Mouse (Mus musculus) T-cell, adult 2 months (primary cell): ENCODE measurements around the gene Slc41a3.

Experiments
- DNase-seq: peaks from one replicate; pipeline ENCODE4 v3.0.0; 2022; ENCODE audit warnings: low spot score

Gene Slc41a3

DNA sequence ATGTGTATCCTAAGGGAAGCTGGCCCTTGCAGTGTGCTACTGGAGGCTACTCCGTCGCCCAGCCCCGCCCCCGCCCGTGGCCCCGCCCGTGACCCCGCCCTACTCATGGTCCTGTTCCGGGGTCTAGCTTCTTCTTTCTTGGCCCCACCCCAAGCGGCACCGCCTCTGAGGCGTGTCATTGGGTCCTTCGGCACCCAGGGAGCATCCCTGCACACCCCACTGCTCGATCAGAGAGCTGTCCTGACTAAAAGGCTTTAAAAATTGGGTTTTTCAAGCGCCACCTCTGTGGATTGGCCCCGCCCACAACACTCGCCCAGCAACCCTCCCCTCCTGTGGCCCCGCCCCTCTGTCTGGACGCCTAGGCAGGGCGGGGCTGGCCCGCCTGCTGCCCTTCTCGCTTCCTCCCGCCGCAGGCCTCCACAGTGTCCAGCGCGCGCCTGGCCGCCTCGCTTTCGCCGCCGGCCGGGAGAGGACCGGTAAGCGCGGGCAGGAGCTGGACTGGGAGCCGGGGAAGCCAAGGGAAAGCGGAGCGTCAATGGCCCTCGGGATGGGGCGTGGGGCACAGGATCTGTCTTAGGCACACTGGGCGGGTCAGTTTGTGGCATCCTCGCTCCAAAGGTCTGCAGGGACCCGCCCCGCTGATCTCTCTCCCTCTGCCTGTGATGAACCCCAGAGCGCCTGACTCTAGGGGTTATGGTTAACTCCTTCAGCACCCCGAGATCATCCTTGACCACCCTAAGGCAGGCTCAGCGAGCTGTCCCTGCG lies at the start of gene Slc41a3:
Gene Slc41a3, plus strand, starts transcription at position 193 of the 765 bp plus-strand sequence.
- DNase-seq, result peak; percentile 69

DNA sequence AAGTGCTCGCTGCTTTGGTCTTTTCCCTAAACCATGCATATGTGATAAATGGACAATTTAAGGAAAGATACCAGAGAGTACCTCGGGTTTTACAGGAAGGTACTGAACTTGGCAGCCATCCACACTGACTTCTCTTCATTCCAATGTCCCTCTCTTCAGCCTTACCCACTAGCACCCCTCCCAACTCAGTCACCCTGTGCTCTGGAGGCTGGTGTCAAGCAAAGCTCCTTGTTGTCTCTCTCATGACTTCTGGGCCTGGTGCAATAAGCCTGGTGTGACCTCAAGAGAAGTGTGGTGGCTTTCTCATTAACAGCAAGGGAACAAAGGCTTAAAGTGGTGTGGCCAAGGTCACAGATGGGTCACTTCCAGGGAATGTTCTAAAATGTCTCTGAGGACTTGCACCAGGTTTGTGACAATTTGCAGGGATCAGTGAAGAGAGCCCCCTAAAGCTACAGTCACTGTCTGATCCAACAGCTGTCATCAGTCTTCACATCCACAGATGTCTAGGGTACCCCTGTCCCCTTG lies 47.9 kb upstream of the Slc41a3 start:
- DNase-seq, result no peak

DNA sequence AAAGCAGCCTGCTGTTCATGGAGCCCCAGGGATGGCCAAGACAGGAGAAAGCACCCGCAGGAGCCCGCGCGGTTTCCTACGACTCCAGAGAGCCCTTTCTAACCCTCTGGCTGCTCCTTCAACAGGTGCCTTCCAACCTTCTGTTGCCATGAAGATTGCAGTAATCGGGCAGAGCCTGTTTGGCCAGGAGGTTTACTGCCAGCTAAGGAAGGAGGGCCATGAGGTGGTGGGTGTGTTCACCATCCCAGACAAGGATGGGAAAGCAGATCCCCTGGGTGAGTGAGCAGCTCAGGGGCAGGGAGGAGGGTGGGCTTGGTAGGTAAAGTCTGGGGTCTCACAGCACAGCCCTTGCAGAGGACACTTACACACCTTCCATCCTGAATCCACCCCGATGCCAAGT lies 47.4 kb upstream of the Slc41a3 start:
- no peak for DNase-seq

DNA sequence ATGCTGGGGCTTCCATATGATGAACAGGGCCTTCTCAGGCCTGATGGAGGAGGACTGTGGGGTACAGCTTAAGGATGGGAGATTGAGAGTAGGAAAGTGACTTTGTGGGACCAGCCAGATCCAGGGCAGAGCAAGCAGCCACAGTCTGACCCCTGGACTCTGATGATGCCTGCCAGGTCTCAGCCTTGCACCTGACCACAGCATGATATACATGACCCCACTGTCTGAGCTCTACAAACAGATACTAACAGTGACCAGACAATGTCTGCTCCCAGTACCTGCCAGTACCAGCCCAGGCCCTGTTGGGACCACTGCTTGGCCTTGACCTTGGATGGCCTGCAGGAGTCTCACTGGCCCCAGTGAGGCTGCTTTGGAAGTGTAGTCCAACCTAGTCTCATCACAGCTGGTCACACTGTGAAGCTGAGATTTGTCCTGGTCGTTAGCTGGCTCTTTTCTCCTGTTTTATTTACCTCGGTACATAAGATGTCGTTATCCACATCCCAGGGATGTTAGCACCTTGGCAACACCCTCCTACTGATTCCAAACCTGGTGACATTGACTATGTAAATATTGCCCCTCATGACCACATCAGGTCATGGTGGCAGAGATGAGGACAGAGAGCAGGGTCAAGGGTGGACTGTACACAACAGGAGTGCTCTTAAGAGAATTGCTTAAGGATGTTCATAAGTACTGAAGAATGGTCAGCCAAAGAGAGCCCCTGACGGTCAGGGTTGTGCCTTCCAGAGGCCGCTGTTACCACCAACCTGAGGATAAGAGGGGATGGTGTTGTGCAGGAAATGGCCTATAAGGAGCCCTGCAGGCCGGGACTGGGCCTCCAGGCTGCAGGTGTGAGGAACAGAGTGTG lies 46.5 kb upstream of the Slc41a3 start:
- no peak for DNase-seq

DNA sequence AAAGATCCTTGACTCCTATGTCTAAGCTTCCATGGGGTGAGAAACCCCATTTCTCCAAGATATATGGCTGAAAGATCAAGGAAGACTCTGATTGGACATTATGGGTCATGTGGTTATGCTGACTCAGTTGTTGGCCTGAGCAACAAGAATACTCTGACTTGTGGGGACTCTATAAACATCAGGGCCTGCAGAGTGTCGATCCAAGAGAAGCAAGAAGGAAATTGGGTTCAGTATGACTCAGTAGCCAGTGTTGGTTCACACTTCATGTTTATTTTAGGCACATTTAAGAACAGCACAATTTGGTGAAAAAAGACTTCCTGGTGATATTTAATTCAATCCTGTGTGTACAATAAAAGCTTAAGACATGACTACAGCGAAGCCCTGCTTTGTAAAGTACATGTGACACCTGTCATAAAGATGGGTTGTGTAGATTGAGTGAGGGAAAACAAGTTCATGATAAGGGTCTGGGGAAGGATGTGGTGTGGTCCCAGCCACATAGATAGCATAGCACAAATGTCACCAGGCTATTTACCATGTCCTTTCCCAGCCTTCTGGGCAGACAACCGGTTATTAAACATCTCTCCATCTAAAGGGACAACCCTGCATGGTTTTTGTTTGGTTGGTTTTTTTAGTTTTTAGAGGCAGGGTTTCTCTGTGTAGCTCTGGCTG lies 44.0 kb upstream of the Slc41a3 start:
- DNase-seq, result no peak

DNA sequence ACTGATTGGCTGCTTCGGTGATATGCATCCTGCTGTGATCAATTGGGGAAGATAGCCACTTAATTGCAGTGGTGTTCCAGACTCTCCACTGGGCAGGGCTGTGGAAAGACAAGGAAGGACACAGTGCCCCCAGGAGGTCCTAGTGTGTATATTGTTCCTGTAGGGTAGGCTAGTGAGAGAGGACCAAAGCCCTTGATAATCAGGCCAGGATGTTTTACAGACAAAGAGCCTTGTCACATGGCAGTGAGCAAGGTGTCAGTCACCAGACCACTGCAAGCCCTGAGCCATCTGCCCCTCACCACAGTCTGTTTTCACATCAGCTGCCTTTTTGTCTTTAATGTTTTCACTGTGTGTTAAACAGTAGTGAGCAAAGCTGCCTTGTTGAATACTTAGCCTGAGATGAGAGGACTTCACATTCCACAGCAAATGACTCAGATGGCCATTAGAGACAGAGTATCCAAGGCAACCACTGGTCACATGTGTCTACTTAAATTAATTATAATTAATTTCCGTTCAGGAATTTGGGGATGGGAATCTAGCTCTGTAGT lies 43.2 kb upstream of the Slc41a3 start:
- no peak for DNase-seq

DNA sequence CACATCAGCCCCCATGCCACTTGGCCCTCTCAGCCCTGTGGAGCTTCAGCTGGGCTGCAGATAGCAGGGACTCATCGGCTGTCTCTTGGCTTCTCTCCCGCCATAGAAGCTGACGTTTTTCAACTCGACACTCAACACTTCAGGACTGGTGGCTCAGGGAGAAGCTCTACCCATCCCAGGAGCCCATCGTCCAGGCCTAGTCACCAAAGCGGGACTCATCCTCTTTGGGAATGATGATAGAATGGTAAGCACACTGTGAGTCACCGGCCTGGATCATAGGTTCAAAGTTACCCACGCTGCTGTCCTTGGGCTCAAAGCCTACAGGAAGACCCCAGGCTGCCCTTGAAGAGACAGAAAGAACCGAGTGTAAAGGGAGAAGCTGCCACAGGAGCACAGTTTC lies 40.3 kb upstream of the Slc41a3 start:
- DNase-seq, result no peak

DNA sequence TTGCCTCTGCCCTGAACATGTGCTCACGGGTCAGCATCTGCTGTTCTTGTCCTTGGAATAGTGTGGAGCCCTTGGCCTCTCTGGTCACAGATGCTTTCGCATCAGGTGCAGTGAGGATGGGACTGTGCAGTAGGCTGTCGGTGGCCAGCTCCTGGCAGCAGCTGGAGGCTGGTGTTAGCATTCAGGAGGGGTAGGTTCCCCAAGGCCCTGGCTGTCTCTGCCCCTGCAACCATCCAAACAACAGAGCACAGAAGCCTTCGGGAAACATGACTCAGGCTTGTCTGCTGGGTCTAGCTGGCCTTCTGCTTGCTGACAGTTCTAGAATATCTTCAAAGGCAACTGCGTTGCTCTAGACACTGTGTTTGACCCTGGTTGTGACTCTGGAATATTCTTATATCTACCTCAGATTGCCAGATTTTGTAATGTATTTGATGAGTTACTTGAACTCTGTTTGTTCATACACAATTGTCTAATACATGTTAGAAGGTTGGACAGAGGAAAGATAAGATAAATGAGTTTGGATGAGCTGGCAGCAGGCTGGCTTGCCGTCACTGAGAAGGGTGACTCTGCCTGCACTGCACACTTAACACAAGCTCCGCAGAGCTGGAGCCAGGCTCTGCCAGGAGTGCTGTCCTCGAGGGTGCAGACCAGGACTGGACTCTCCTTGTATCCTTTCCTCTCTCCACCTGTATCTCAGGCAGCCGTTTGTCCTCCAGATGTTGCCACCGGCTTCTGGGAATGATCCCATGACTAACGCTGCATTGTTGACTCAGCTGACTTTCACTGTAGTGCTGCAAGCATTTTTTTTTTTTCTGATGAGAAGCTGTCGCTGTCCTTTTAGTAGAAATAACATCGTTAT lies 38.9 kb upstream of the Slc41a3 start:
- DNase-seq, result no peak

DNA sequence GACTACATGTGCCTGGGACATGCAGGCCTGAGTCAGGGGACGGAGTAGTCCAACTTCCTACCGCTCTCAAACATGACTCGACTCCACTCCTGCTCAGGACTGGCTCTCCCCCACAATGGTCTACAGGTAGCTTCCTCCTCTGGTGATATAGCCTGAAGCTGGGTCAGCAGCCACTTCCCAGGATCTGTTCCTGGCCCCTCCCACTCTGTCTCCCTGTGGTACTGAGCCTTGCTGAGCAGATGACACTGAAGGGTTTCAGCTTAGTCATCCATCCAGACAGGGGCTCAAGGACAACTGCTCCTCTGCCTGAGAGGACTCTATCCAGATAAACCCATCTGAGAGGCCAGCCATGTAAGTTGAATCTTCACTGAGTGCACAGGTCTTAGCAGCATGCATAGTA lies 37.0 kb upstream of the Slc41a3 start:
- DNase-seq, result no peak

DNA sequence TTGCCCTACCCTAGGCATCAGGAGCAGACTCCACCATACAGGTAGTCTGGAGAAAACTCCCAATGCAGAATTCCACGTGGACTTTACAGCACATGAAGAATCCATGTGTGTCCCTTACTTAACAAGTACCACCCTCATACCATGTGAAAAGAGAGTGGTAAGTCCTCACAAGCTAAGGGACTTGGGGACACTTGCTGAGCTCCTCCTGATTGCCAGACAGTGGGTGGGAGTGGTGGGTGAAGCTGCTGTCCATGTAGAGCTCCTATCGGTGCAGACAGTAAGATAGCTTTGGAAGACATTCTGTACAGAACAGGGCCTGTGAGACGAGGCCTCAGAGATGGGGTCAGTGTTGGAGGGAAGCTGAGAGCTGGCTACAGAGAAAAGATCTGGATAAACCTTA lies 36.6 kb upstream of the Slc41a3 start:
- no peak for DNase-seq

DNA sequence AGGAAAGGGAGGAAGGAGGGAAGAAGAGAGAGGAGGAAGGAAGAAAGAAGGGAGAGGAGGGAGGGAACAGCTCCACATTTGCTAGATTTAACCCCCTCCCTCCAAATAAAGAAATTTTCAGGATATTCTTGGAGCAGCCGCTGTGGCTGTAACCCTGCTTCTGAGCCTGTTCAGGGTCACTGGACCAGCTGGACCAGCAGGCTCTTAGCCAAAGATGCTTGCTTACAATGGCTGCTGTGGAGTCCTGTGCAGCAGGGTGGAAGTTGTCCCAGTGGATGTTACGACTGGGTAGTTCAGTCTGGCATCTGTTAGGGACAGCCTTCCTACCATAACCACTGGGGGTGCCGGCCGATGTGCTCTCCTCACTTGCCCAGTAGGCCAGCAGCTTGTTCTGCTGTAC lies 35.8 kb upstream of the Slc41a3 start:
- DNase-seq, result no peak

DNA sequence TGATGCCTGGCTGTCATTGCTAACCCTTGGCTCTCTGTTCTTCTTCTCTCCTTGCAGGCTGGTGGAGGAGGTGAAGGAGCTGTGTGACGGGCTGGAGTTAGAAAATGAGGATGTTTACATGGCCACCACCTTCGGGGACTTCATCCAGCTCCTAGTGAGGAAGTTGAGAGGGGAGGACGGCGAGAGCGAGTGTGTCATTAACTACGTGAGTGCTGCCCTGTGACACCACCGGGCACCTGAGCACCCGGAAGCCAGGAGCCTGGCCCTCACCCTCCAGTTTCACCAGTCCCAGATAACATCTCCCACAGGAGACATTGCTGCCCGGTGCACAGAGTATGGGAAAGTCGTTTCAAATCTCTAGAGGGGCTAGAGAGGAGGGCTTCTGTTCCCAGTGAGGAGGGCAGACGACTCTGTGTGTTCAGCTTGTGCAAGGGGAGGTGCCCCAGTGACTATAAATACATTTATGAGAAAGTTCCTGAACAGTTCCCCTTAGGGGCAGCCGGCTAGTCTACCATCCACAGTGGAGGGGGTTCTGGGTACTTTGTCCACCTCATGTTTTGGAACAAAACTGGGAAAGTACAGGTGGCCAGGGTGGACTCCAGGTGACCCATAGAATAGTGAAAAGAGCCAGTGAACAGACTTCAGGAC lies 34.7 kb upstream of the Slc41a3 start:
- DNase-seq, result no peak

DNA sequence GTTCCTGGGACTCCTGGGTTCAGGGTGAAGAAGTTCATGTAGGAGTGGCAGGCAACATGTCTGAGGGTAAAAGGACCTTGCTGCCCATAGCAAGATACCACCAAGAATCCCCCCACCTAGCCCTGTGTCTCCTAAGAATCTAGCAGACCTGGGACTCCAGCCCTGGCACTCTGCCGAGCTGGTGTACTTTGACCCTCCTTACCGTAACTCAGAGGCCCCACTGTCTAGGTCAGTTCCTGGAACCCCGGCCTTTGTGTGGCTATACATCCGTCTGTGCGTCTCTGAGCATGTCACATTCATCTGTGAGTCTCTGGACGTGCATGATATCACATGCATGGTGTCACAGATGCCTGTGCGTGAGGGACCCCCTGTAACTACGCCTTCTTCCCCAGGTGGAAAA lies 34.1 kb upstream of the Slc41a3 start:
- DNase-seq, result no peak

DNA sequence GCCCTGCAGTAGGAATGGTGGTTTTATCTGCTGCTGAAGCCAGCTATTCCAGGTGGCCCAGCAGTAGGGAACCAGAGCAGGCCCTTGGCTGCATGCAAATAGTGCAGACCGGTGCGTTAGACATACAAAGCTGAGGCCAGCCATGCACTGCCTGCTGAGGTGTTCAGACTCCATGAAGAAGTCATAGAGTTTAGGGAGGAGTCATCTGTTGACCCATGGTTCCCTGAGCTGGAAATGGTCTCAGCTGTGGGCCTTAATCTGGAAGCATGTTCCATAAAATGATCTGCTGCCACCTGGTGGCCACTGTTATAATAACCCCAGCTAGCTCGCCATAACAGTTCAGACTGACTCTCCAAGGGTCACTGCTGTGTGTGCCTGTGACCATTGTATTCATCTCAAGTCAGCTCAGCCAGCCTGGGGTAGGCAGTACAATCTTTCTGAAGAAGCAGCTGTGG lies 29.2 kb upstream of the Slc41a3 start:
- DNase-seq, result peak; percentile 30

DNA sequence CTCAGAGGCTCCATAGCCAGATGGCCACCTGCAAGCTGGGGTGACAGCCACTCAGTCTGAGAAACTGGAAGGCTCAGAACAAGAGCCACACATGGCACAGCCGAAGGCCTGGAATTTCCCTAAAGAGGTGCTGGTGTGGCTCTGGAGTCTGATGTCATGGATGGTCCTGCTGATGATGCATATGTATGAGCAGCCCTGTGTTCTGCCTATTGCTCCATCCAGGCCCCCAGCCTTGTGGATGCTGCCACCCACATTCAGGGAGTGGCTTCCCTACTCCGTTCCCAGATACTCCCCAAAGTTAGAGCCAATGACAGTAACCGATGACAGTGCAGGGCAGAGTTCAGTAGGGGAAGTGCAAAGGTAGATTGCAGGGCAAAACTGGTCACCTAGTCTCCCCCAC lies 26.4 kb upstream of the Slc41a3 start:
- no peak for DNase-seq

DNA sequence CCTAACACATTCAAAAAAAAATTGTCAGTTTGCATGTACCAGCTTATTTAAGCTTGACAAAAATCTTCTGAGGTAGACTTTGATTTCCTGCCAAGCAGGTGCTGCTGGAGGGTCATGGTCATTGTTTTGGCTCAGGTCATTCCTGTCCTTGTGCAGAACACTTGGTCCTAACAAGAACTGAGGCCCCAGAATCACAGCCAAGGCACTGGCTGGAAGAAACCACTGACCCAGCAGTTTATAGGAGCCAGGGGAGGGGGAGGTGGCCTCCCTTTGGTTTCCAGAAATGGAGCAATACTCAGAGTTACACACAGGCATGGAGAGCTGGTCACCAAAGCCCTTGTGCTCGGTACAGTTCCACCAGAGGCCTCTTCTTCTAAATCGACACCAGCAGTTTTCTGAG lies 22.2 kb upstream of the Slc41a3 start:
- no peak for DNase-seq

DNA sequence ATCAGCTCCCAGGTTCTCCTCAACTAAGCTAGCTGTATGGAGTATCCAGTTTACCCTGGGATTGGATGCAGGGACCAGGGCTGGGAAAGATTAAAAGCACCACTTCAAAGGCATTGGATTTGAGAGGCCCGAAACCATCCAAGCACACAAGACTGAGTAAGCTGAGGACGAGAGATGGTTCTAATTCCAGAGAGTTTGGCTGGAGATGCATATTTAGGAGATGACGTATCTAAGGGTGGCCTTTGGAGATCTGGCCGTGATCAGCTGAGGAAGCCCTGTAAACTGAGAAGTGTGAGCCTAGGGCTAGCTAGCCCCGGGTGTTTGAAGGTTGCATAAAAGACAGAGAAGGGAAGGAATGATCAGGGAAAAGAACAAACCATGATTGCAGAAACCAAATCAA lies 16.4 kb upstream of the Slc41a3 start:
- DNase-seq, result no peak

DNA sequence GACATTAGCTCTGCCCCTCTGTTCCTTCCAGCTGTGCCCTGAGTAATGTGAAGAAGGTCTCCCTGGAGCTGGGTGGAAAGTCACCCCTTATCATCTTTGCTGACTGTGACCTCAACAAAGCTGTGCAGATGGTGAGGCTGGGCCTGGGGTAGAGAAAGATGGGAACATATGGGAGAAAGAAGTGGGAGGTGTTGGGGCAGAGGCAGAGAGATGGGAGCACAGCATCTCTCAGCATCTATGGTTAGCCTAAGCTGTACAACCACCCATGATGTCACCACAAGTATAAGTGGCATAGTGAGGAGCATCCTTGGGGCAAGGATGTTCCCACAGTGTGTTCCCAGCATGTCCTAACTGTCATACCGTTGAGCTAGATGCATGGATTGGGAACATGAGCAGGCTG lies 13.8 kb upstream of the Slc41a3 start:
- DNase-seq, result no peak

DNA sequence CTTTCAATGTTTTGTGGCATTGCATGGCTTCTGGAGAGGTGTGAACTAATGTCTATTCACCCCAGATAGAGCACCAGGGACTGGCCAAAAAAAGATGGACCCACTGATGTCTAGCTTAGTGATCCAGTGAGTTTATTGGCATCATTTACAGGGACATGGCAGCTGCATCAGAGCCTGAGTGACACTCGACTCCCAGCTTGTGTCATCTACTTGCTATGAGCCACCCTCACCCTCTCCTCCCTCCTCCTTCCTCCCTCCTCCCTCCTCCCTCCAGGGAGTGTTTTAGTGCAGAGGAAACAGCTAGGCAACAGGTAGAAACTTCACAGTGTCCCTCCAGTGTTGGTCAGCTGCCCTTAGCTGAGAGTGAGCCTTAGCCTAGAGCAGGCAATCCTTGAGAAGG lies 9.6 kb upstream of the Slc41a3 start:
- DNase-seq, result no peak

DNA sequence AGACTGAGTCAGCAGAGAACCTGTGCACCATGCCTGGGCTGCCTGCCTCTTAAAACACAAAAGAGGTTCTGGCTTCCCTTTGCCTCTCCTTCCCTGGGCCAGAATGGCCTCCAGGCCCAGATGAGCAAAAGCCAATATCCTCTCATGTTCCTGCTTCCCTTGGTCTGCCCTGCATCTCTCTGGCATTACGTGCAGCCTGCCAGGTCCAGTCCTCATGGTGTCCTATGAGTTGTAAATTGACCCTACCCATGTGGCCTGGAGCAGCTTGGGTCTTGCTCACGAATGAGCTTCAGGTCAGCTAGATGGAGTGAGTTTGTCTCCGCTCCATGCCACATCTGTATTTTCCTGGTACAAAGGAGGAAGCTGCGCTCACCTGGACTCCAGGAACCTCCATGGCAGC lies 7.5 kb upstream of the Slc41a3 start:
- DNase-seq, result no peak

DNA sequence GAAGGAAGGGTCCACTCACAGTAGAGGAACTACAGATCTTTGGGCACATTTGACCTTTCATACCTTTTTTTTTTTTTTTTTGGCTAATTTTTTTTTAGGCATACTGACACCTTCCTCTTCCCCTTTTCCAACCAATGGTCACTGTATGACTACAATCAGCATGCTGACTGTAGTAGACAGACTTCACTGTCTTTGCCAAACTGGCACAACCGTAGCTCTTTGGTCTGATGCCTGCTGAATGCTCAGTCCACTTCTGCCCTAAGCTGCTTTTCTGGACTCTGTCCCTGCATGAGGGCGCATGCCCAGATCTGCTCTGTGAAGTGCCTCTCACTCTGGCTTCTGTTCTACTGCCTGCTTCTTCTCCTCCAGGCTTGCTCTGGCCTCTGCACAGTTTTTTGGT lies 6.9 kb upstream of the Slc41a3 start:
- DNase-seq, result no peak
